Mouse (Mus musculus) embryonic facial prominence, embryonic 11.5 days (tissue): ENCODE data around the gene Vav2. TPM values are rescaled to one million over a fixed set of nuclear protein-coding genes. Genes with fewer than 3 reads are reported as not detected.

ENCODE experiments used
- ATAC-seq: fragments of 200-750 bp; cut with Nextera tagmentation; replicated peaks from 2 replicates; pipeline ENCODE4 v1.8.0; 2017; ENCODE audit warnings: low read depth; ENCODE audit not compliant: insufficient number of reproducible peaks, low FRiP score, low TSS enrichment
- DNase-seq: peaks from one replicate; pipeline ENCODE4 v3.0.0-alpha.2; 2015; ENCODE audit warnings: low spot score
- H3K27ac ChIP-seq: fragments of 300-500 bp; sonication (generic); replicated peaks from 2 replicates; pipeline ENCODE4 v1.5.1; 2014; ENCODE audit warnings: mild to moderate bottlenecking, low read depth, low read length, control low read depth
- H3K27me3 ChIP-seq: fragments of 300-500 bp; sonication (generic); 2 replicates; pipeline ENCODE4 v1.6.1; 2014; ENCODE audit warnings: mild to moderate bottlenecking, low read length, moderate library complexity, mixed read lengths; ENCODE audit not compliant: control insufficient read depth, insufficient read depth
- H3K36me3 ChIP-seq: fragments of 300-500 bp; sonication (generic); replicated peaks from 2 replicates; pipeline ENCODE4 v1.6.1; 2014; ENCODE audit warnings: low read depth, mild to moderate bottlenecking, low read length, moderate library complexity, mixed read lengths; ENCODE audit not compliant: control insufficient read depth, insufficient read depth
- H3K4me1 ChIP-seq: fragments of 300-500 bp; sonication (generic); 2 replicates; pipeline ENCODE4 v1.6.1; 2014; ENCODE audit warnings: low read length, mixed read lengths; ENCODE audit not compliant: control insufficient read depth, insufficient read depth
- H3K4me2 ChIP-seq: fragments of 300-500 bp; sonication (generic); 2 replicates; pipeline ENCODE4 v1.6.1; 2014; ENCODE audit warnings: low read depth, mild to moderate bottlenecking, control low read depth, low read length, moderate library complexity
- H3K4me3 ChIP-seq: fragments of 300-500 bp; sonication (generic); 2 replicates; pipeline ENCODE4 v1.5.1; 2014; ENCODE audit warnings: low read depth, low read length, control low read depth
- H3K9ac ChIP-seq: fragments of 300-500 bp; sonication (generic); replicated peaks from 2 replicates; pipeline ENCODE4 v1.6.1; 2014; ENCODE audit warnings: mild to moderate bottlenecking, control low read depth, low read length
- H3K9me3 ChIP-seq: fragments of 300-500 bp; sonication (generic); replicated peaks from 2 replicates; pipeline ENCODE4 v1.6.1; 2016; ENCODE audit warnings: mild to moderate bottlenecking, low read length, inconsistent platforms, mixed read lengths; ENCODE audit not compliant: control insufficient read depth
- WGBS: fragments of 180-500 bp; shearing (Covaris S2); extraction: QIAGEN DNeasy Blood & Tissue Kit; methylation state at CpG from one replicate; pipeline ENCODE4 v1.1.7; 2014; 5-methylcytosine and 5-hydroxymethylcytosine counted together
- polyA plus RNA-seq: library from polyadenylated mRNA; unstranded; fragments of >200 nt; fragmentation: Nextera tagmentation; extraction: Ambion mirVana; gene quantifications from 2 replicates; pipeline ENCODE4 v1.2.1, GENCODE M21; 2014

Gene Vav2
- polyA plus RNA-seq, 1 experiment from 2014 or later = 5.2 TPM

GRCm38 (mm10) chr2:27469991-27470355 lies 43.1 kb upstream of the Vav2 start:
- Histone ChIP-seq H3K4me3 (no peak overlapping the region), H3K27ac (no peak overlapping the region), H3K4me2 (no peak overlapping the region), H3K9ac (no peak overlapping the region), H3K9me3 (no peaks in the 10 kb centered on the region), H3K27me3 (no peaks in the 10 kb centered on the region), H3K36me3 (no peaks in the 10 kb centered on the region; the same call in none of the 2 replicates), H3K4me1 (peaks cover 12% of the 10 kb centered on the region)
- DNase-seq (no peak), ATAC-seq (no peak)
- WGBS = 62% methylated on average over 3 of the region's 3 CpGs

GRCm38 (mm10) chr2:27469292-27469990 lies 42.6 kb upstream of the Vav2 start:
- Histone ChIP-seq H3K9me3 (no peaks in the 10 kb centered on the region), H3K27me3 (no peaks in the 10 kb centered on the region), H3K4me1 (peaks cover 12% of the 10 kb centered on the region), H3K4me2 (no peak overlapping the region), H3K4me3 (no peak overlapping the region), H3K9ac (no peak overlapping the region), H3K36me3 (no peaks in the 10 kb centered on the region; the same call in none of the 2 replicates), H3K27ac (no peak overlapping the region)
- WGBS = 63% methylated on average over 4 of the region's 4 CpGs
- DNase-seq (no peak), ATAC-seq (no peak)

GRCm38 (mm10) chr2:27462901-27463300 lies 36.1 kb upstream of the Vav2 start:
- H3K4me1 ChIP-seq = no peaks in the 10 kb centered on the region
- no peak overlapping the region for H3K4me2 ChIP-seq
- peaks cover 24% of the 10 kb centered on the region for H3K36me3 ChIP-seq
- ATAC-seq (no peak), DNase-seq (no peak)
- H3K27me3 ChIP-seq = no peaks in the 10 kb centered on the region
- H3K4me3 ChIP-seq = no peak overlapping the region
- WGBS = 95% methylated on average over 4 of the region's 4 CpGs
- H3K9me3 ChIP-seq = no peaks in the 10 kb centered on the region
- H3K27ac ChIP-seq = no peak overlapping the region
- H3K9ac ChIP-seq = no peak overlapping the region

- no peak overlapping the region for H3K4me2 ChIP-seq
- 89% methylated on average over 4 of the region's 4 CpGs for WGBS
- no peak overlapping the region for H3K9ac ChIP-seq
- no peak overlapping the region for H3K27ac ChIP-seq
- H3K27me3 ChIP-seq = no peaks in the 10 kb centered on the region
- no peak for DNase-seq
- peaks cover 33% of the 10 kb centered on the region for H3K36me3 ChIP-seq
- no peaks in the 10 kb centered on the region for H3K9me3 ChIP-seq
- no peak overlapping the region for H3K4me3 ChIP-seq
- no peak for ATAC-seq
- no peaks in the 10 kb centered on the region for H3K4me1 ChIP-seq
Measured at GRCm38 (mm10) chr2:27461881-27462660, 35.2 kb upstream of the Vav2 start.

- H3K27me3 ChIP-seq = no peaks in the 10 kb centered on the region
- no peak overlapping the region for H3K27ac ChIP-seq
- H3K4me2 ChIP-seq = no peak overlapping the region
- 69% methylated on average over 9 of the region's 9 CpGs for WGBS
- no peak overlapping the region for H3K9ac ChIP-seq
- DNase-seq = no peak
- H3K9me3 ChIP-seq = no peaks in the 10 kb centered on the region
- no peak for ATAC-seq
- no peaks in the 10 kb centered on the region for H3K4me1 ChIP-seq
- H3K4me3 ChIP-seq = no peak overlapping the region
- peaks cover 43% of the 10 kb centered on the region for H3K36me3 ChIP-seq
Measured at GRCm38 (mm10) chr2:27460651-27461050, 33.8 kb upstream of the Vav2 start.

GRCm38 (mm10) chr2:27460163-27460562 lies 33.3 kb upstream of the Vav2 start:
- no peak overlapping the region for H3K9ac ChIP-seq
- no peak overlapping the region for H3K27ac ChIP-seq
- no peaks in the 10 kb centered on the region for H3K27me3 ChIP-seq
- ATAC-seq = no peak
- WGBS = 90% methylated on average over 5 of the region's 5 CpGs
- H3K4me1 ChIP-seq = no peaks in the 10 kb centered on the region
- no peaks in the 10 kb centered on the region for H3K9me3 ChIP-seq
- H3K4me2 ChIP-seq = no peak overlapping the region
- H3K36me3 ChIP-seq = peaks cover 43% of the 10 kb centered on the region
- DNase-seq = no peak
- no peak overlapping the region for H3K4me3 ChIP-seq

GRCm38 (mm10) chr2:27459735-27460134 lies 32.9 kb upstream of the Vav2 start:
- H3K4me1 ChIP-seq = no peaks in the 10 kb centered on the region
- H3K4me2 ChIP-seq = no peak overlapping the region
- no peak overlapping the region for H3K27ac ChIP-seq
- H3K9me3 ChIP-seq = no peaks in the 10 kb centered on the region
- ATAC-seq (no peak), DNase-seq (no peak)
- 91% methylated on average over 7 of the region's 7 CpGs for WGBS
- peaks cover 43% of the 10 kb centered on the region for H3K36me3 ChIP-seq
- H3K4me3 ChIP-seq = no peak overlapping the region
- no peak overlapping the region for H3K9ac ChIP-seq
- H3K27me3 ChIP-seq = no peaks in the 10 kb centered on the region

- H3K27me3 ChIP-seq = no peaks in the 10 kb centered on the region
- no peaks in the 10 kb centered on the region for H3K4me1 ChIP-seq
- no peak overlapping the region for H3K4me3 ChIP-seq
- no peak overlapping the region for H3K9ac ChIP-seq
- peaks cover 23% of the 10 kb centered on the region for H3K36me3 ChIP-seq
- H3K27ac ChIP-seq = no peak overlapping the region
- DNase-seq (no peak), ATAC-seq (no peak)
- WGBS = 89% methylated on average over 14 of the region's 14 CpGs
- H3K4me2 ChIP-seq = no peak overlapping the region
- H3K9me3 ChIP-seq = no peaks in the 10 kb centered on the region
Measured at GRCm38 (mm10) chr2:27450226-27450625, 23.4 kb upstream of the Vav2 start.
